Mouse (Mus musculus) heart, adult 2 months (tissue): ENCODE results near the gene Cdk4. TPM values are rescaled to one million over a fixed set of nuclear protein-coding genes. Genes with fewer than 3 reads are reported as not detected.

Source experiments
- DNase-seq, 2 experiments: peaks; one replicate each; pipeline ENCODE4 v3.0.0; 2021
- H3K27ac ChIP-seq: fragments of 200-600 bp; 2 replicates; pipeline ENCODE4 v1.8.1; 2022
- H3K27me3 ChIP-seq: fragments of 200-500 bp; 2 replicates; pipeline ENCODE4 v1.6.1; 2012; ENCODE audit warnings: mild to moderate bottlenecking, low read length, inconsistent platforms, mixed read lengths; ENCODE audit not compliant: control insufficient read depth, insufficient read depth
- H3K36me3 ChIP-seq: fragments of 200-500 bp; 2 replicates; pipeline ENCODE4 v1.6.1; 2012; ENCODE audit warnings: low read length, inconsistent platforms; ENCODE audit not compliant: control insufficient read depth, insufficient read depth
- H3K4me1 ChIP-seq: fragments of 200-500 bp; 2 replicates; pipeline ENCODE4 v1.6.1; 2011; ENCODE audit warnings: low read length; ENCODE audit not compliant: control insufficient read depth, insufficient read depth
- H3K4me3 ChIP-seq: fragments of 200-600 bp; 2 replicates; pipeline ENCODE4 v1.8.1; 2022
- H3K79me2 ChIP-seq: fragments of 200-500 bp; replicated peaks from 2 replicates; pipeline ENCODE4 v1.6.1; 2012; ENCODE audit warnings: mild to moderate bottlenecking, inconsistent platforms, low read length, moderate library complexity, mixed read lengths; ENCODE audit not compliant: control insufficient read depth, insufficient read depth
- H3K9ac ChIP-seq: fragments of 200-500 bp; 2 replicates; pipeline ENCODE4 v1.6.1; 2012; ENCODE audit warnings: low read depth, mild to moderate bottlenecking, control low read depth, inconsistent platforms, low read length, mixed read lengths
- CTCF ChIP-seq: fragments of 200-600 bp; IDR thresholded peaks from 2 replicates; pipeline ENCODE4 v1.8.1; 2022; ENCODE audit warnings: antibody characterized with exemption, mild to moderate bottlenecking, moderate library complexity
- EP300 ChIP-seq: fragments of 200-500 bp; IDR thresholded peaks from 2 replicates; pipeline ENCODE4 v1.6.1; 2011; ENCODE audit warnings: low read depth, low read length, control low read depth; ENCODE audit not compliant: insufficient read depth
- POLR2A ChIP-seq: fragments of 200-500 bp; IDR thresholded peaks from 2 replicates; pipeline ENCODE4 v1.6.1; 2011; ENCODE audit warnings: mild to moderate bottlenecking, low read depth, low read length, control low read depth; ENCODE audit not compliant: insufficient read depth
- WGBS: fragments of 180-500 bp; shearing (Covaris S2); methylation state at CpG from one replicate; pipeline ENCODE4 v1.1.7; 2018; 5-methylcytosine and 5-hydroxymethylcytosine counted together
- intact Hi-C: fragments of 180-260 bp; cut with DNase I; formaldehyde crosslinking; loops from one replicate; pipeline ENCODE4 v1.15.1; 2025
- polyA plus RNA-seq: library from polyadenylated mRNA; depleted of rRNA; stranded (reverse); fragments of >200 nt; gene quantifications from 2 replicates; pipeline ENCODE4 v1.2.3, GENCODE M21; 2012; rRNA removed
- total RNA-seq, 2 experiments: library from RNA; stranded (reverse); gene quantifications; 2 replicates each; pipeline ENCODE4 v1.2.3; 2021

Cdk4 gene
- total and polyA plus RNA-seq, 3 experiments = 77.8 to 110 (median 83.0) TPM

DNA sequence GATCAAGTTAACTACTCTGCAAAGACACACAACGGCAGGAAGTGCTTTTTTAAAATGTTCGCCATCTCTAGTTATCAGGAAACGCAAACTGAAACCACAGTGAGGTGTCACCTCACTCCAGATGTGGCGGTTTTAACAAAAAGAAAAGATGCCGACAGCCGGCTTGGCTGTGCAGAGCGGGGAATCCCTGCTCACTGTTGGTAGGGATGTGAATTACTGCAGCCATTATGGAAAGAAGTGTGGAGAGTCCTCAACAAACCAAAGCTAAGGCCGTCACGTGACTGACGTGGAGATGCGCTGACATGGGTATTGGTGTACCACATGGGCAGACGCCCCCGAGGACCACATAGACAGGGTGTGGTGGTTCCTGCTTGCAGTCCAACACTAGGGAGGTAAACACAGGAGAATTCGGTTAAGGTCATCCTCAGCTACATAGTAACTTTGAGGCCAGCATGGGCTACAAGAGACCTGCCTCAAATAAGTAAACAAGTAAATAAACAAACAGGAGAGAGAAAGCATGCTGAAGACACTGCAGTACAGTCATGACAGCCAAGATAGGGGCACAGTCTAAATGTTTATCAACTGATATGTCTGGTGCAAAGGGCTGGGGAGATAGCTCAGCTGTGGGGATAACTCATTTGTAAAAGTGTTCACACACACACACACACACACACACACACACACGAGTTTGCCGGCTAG is 44.4 kb downstream of the Cdk4 start:
- Histone ChIP-seq H3K36me3 (no peaks in the 10 kb centered on the region), H3K4me3 (no peak overlapping the region), H3K27me3 (no peaks in the 10 kb centered on the region), H3K27ac (no peak overlapping the region), H3K79me2 (no peaks in the 10 kb centered on the region), H3K4me1 (no peaks in the 10 kb centered on the region), H3K9ac (no peak overlapping the region)
- no peak for TF ChIP-seq CTCF
- 83% methylated on average over 16 of the region's 16 CpGs for WGBS
- intact Hi-C loops = no loop called here
- no peak for DNase-seq

DNA sequence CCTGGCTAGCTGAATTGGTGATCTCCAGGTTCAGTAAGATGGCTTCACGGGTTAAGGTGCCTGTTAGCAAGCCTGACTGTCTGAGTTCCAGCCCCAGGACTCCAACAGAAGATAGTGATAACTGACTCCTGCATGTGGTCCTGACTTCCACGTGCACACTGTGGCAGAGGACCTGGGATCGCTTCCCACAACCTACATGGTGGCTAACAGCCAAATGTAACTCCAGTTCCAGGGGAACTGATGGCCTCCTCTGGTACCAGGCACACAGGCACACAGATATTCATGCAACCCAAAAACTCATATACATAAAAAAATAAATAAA is 44.9 kb downstream of the Cdk4 start:
- TF ChIP-seq POLR2A (no peak), EP300 (no peak), CTCF (no peak)
- no peak for DNase-seq
- Histone ChIP-seq H3K27me3 (no peaks in the 10 kb centered on the region), H3K27ac (no peak overlapping the region), H3K4me3 (no peak overlapping the region), H3K9ac (no peak overlapping the region), H3K79me2 (no peaks in the 10 kb centered on the region), H3K4me1 (no peaks in the 10 kb centered on the region), H3K36me3 (no peaks in the 10 kb centered on the region)
- intact Hi-C loops = no loop called here
- 60% methylated on average over 3 of the region's 3 CpGs for WGBS

DNA sequence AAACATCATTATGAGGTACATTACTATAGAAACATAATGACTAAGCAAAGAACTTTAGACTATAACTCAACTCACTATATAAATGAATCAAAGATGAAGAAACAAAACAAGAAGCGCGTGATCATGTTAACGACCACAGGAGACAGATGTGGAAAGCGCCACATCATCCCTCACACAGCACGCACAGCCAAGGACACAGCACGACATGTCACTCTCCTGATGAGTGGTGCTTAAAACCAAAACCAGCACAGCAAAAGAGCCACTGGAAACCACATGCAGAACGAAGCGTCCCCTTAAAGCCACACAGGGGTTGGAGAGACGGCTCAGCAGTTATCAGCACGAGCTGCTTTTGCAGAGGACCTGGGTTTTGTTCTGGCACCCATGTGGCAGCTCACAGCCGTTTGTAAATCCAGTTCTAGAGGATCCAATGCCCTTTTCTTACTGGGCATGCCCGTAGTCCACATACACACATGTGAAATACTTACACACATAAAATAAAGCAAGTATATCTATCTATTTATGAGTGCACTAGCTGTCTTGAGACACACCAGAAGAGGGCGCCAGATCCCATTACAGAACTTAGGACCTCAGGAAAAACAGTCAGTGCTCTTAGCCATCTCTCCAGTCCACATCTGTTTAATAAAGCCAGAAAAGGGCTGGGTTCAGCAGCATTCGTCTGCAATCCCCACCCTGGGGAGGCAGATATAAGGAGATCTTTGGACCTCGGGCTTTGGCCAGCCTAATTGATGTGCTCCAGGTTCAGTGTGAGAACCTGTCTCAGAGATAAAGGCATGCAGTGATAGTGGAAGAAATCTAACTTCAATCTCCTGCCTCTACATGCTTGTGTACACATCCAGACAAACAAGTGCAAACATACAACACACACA is 47.9 kb downstream of the Cdk4 start:
- intact Hi-C loops = no loop called here
- Histone ChIP-seq H3K36me3 (no peaks in the 10 kb centered on the region), H3K4me1 (no peaks in the 10 kb centered on the region), H3K79me2 (no peaks in the 10 kb centered on the region), H3K27ac (no peak overlapping the region), H3K27me3 (no peaks in the 10 kb centered on the region), H3K4me3 (no peak overlapping the region), H3K9ac (no peak overlapping the region)
- WGBS = 91% methylated on average over 15 of the region's 15 CpGs
- no peak for DNase-seq
- TF ChIP-seq EP300 (no peak), CTCF (peak; percentile 46)

DNA sequence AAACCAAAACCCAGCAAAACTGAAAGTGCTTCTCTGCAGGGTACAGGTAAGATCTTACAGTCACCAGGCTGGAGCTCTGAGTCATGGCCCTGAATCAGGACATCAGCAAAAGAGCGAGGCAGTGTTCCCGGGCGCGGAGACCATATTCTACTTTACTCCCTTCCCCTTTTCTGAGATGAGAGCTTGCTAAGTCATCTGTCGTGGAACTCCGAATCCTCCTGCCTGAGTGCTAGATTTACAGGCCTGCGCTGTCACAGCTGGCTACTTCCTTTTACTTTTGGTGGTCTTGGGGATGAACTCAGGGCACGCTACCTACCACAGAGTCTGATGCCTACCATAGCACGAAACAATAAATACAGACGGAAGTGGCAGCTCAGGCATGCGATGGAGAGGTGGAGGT is 51.1 kb downstream of the Cdk4 start:
- no peak overlapping the region for H3K9ac ChIP-seq
- TF ChIP-seq EP300 (no peak), CTCF (no peak), POLR2A (no peak)
- DNase-seq = no peak
- H3K27ac ChIP-seq = no peak overlapping the region
- H3K27me3 ChIP-seq = no peaks in the 10 kb centered on the region
- WGBS = 88% methylated on average over 11 of the region's 11 CpGs
- intact Hi-C loops = no loop called here
- no peaks in the 10 kb centered on the region for H3K79me2 ChIP-seq
- no peaks in the 10 kb centered on the region for H3K36me3 ChIP-seq
- H3K4me3 ChIP-seq = no peak overlapping the region
- H3K4me1 ChIP-seq = no peaks in the 10 kb centered on the region

DNA sequence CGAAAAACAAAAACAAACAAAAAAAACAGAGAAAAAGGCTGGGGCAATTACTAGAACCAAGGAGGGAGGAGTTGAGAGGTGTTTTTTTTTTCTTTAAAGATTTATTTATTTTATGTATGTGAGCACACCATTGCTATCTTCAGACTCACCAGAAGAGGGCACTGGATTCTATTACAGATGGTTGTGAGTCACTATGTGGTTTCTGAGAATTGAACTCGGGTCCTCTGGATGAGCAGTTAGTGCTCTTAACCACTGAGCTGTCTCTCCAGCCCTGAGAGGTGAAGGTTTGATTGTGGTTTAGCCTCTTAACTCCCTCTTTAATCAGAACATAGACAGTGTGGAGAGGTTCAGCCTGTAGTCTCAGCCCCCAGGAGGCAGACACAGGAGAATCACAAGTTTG is 51.7 kb downstream of the Cdk4 start:
- DNase-seq = no peak
- WGBS = 85% methylated on average over 2 of the region's 2 CpGs
- intact Hi-C loops = no loop called here
- no peaks in the 10 kb centered on the region for H3K79me2 ChIP-seq
- H3K27ac ChIP-seq = no peak overlapping the region
- no peaks in the 10 kb centered on the region for H3K4me1 ChIP-seq
- H3K9ac ChIP-seq = no peak overlapping the region
- TF ChIP-seq EP300 = no peak
- TF ChIP-seq CTCF = peak; percentile 53
- no peaks in the 10 kb centered on the region for H3K36me3 ChIP-seq
- no peak overlapping the region for H3K4me3 ChIP-seq
- H3K27me3 ChIP-seq = no peaks in the 10 kb centered on the region

Other genes with a start within 250 kb of the Cdk4 start
- 1 to 10 TPM; 4.9 to 5.5 TPM for gene Atp23, start 162.2 kb upstream of the Cdk4 start, total RNA-seq
- 5.3 and 5.5 TPM in 2 replicates for gene Atp23, start 162.2 kb upstream of the Cdk4 start, polyA plus RNA-seq
- gene Ctdsp2, start 84.8 kb upstream of the Cdk4 start, total RNA-seq = 100 to 1,000 TPM in 1 of 2 experiments, 10 to 100 TPM in 1; 82.2 to 108 TPM
- gene Ctdsp2, start 84.8 kb upstream of the Cdk4 start, polyA plus RNA-seq = 85.6 and 114 TPM in 2 replicates
- under 1 TPM; 0.34 to 0.48 TPM for gene Avil, start 62.8 kb upstream of the Cdk4 start, total RNA-seq
- gene Avil, start 62.8 kb upstream of the Cdk4 start, polyA plus RNA-seq = 0.26 and 0.29 TPM in 2 replicates
- 10 to 100 TPM; 50.8 to 58.7 TPM for gene Tsfm, start 32.7 kb upstream of the Cdk4 start, total RNA-seq
- gene Tsfm, start 32.7 kb upstream of the Cdk4 start, polyA plus RNA-seq = 40.0 and 42.4 TPM in 2 replicates
- 1 to 10 TPM; 6.3 to 7.0 TPM for gene Mettl1, start 22.1 kb upstream of the Cdk4 start, total RNA-seq
- gene Mettl1, start 22.1 kb upstream of the Cdk4 start, polyA plus RNA-seq = 12.3 and 16.0 TPM in 2 replicates
- not detected for gene Eef1akmt3, start 22.0 kb upstream of the Cdk4 start, total RNA-seq
- 0.06 TPM in 2 replicates for gene Eef1akmt3, start 22.0 kb upstream of the Cdk4 start, polyA plus RNA-seq
- gene Cyp27b1, start 15.3 kb upstream of the Cdk4 start, total RNA-seq = under 1 TPM in 1 of 2 experiments, not detected in 1; 0.10 TPM
- 0.12 and 0.35 TPM in 2 replicates for gene Cyp27b1, start 15.3 kb upstream of the Cdk4 start, polyA plus RNA-seq
- 1 to 10 TPM; 2.8 to 3.1 TPM for gene March9, start 3.4 kb upstream of the Cdk4 start, total RNA-seq
- gene March9, start 3.4 kb upstream of the Cdk4 start, polyA plus RNA-seq = 2.5 and 2.7 TPM in 2 replicates
- gene Tspan31, start 6.7 kb downstream of the Cdk4 start, total RNA-seq = 10 to 100 TPM; 39.3 to 51.0 TPM
- gene Tspan31, start 6.7 kb downstream of the Cdk4 start, polyA plus RNA-seq = 67.6 and 130 TPM in 2 replicates
- 1 to 10 TPM; 5.0 to 5.5 TPM for gene Agap2, start 11.8 kb downstream of the Cdk4 start, total RNA-seq
- gene Agap2, start 11.8 kb downstream of the Cdk4 start, polyA plus RNA-seq = 2.9 and 4.8 TPM in 2 replicates
- 10 to 100 TPM; 24.4 to 25.1 TPM for gene Os9, start 57.6 kb downstream of the Cdk4 start, total RNA-seq
- 25.6 and 26.4 TPM in 2 replicates for gene Os9, start 57.6 kb downstream of the Cdk4 start, polyA plus RNA-seq
- 1 to 10 TPM; 1.8 to 2.0 TPM for gene B4galnt1, start 101.7 kb downstream of the Cdk4 start, total RNA-seq
- 4.0 and 9.5 TPM in 2 replicates for gene B4galnt1, start 101.7 kb downstream of the Cdk4 start, polyA plus RNA-seq
- gene Slc26a10, start 117.1 kb downstream of the Cdk4 start, total RNA-seq = 10 to 100 TPM; 13.2 to 14.7 TPM
- gene Slc26a10, start 117.1 kb downstream of the Cdk4 start, polyA plus RNA-seq = 40.5 and 68.0 TPM in 2 replicates
- 10 to 100 TPM in 1 of 2 experiments, 1 to 10 TPM in 1; 9.8 to 10.1 TPM for gene Arhgef25, start 126.5 kb downstream of the Cdk4 start, total RNA-seq
- 17.4 and 18.2 TPM in 2 replicates for gene Arhgef25, start 126.5 kb downstream of the Cdk4 start, polyA plus RNA-seq
- 10 to 100 TPM; 23.7 to 24.2 TPM for gene Dtx3, start 132.2 kb downstream of the Cdk4 start, total RNA-seq
- gene Dtx3, start 132.2 kb downstream of the Cdk4 start, polyA plus RNA-seq = 92.6 and 102 TPM in 2 replicates
- gene Pip4k2c, start 148.1 kb downstream of the Cdk4 start, total RNA-seq = 10 to 100 TPM; 25.7 to 28.8 TPM
- 29.0 and 42.3 TPM in 2 replicates for gene Pip4k2c, start 148.1 kb downstream of the Cdk4 start, polyA plus RNA-seq
- gene Kif5a, start 199.8 kb downstream of the Cdk4 start, total RNA-seq = under 1 TPM; 0.34 to 0.45 TPM
- 1.3 and 2.2 TPM in 2 replicates for gene Kif5a, start 199.8 kb downstream of the Cdk4 start, polyA plus RNA-seq
- 100 to 1,000 TPM; 123 to 135 TPM for gene Dctn2, start 202.8 kb downstream of the Cdk4 start, total RNA-seq
- 139 and 167 TPM in 2 replicates for gene Dctn2, start 202.8 kb downstream of the Cdk4 start, polyA plus RNA-seq
- 10 to 100 TPM; 19.2 to 20.4 TPM for gene Mbd6, start 225.5 kb downstream of the Cdk4 start, total RNA-seq
- 15.8 and 22.3 TPM in 2 replicates for gene Mbd6, start 225.5 kb downstream of the Cdk4 start, polyA plus RNA-seq
- gene Mars, start 248.3 kb downstream of the Cdk4 start, total RNA-seq = 10 to 100 TPM; 42.6 to 47.7 TPM
- gene Mars, start 248.3 kb downstream of the Cdk4 start, polyA plus RNA-seq = 36.6 and 51.3 TPM in 2 replicates